Mouse (Mus musculus): ENCODE results near the gene Kif28. TPM values are rescaled to one million over a fixed set of nuclear protein-coding genes. Genes with fewer than 3 reads are reported as not detected.
A peak's percentile ranks its signal among the peaks of the same experiment; 100 is the strongest.

Kif28 gene
- polyA plus RNA-seq, 1 experiment from 2014 or later: not detected

DNA sequence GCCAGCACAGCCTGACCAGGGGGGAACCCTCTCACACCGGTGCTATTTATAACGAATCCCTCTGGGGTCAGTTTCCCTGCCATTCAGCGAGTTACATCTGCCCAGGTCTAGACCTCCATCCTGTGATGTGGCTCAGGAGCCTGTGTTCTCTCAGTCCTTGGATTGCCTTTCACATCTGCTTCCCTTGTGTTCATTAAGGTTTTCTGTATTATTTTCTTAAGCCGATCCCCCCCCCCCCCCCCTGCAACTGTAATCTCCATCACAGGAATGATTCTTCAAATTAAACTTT lies 99.1 kb downstream of the Kif28 start:
- WGBS: 16% methylated on average over 4 of the region's 4 CpGs
- no peak for DNase-seq (ENCODE audit: low spot score)
- no peaks in the 10 kb centered on the region for H3K9me3 ChIP-seq (replicated peaks; ENCODE audit: control insufficient read depth, low read length)
- H3K4me2 ChIP-seq (ENCODE audit: low read length): peak overlapping the region; percentile 26
- H3K9ac ChIP-seq (ENCODE audit: low read length): 0 out of 2 replicates have a peak overlapping the region, but pooled peaks have one; percentile 10
- H3K4me1 ChIP-seq (ENCODE audit: control insufficient read depth, insufficient read depth, low read length): 0 out of 2 replicates have a peak, but pooled peaks cover 2% of the 10 kb centered on the region
- no peaks in the 10 kb centered on the region for H3K27me3 ChIP-seq (replicated peaks; ENCODE audit: control insufficient read depth, insufficient read depth, low read length)
- no peak for ATAC-seq
- no peak overlapping the region for H3K27ac ChIP-seq (ENCODE audit: low read depth, low read length)
- no peaks in the 10 kb centered on the region for H3K36me3 ChIP-seq (ENCODE audit: control insufficient read depth, insufficient read depth, low read length)
- no peak overlapping the region for H3K4me3 ChIP-seq (ENCODE audit: low read depth, low read length)

Other genes starting within 250 kb of the Kif28 start
- 18.2 and 26.1 TPM in 2 replicates for gene Smyd3, start 227.2 kb downstream of the Kif28 start, polyA plus RNA-seq (2014; fragmentation: Nextera tagmentation; extraction: Ambion mirVana)
- gene Tfb2m, start 199.0 kb downstream of the Kif28 start, polyA plus RNA-seq (2014; fragmentation: Nextera tagmentation; extraction: Ambion mirVana): 37.2 and 45.7 TPM in 2 replicates
- gene Cnst, start 198.9 kb downstream of the Kif28 start, polyA plus RNA-seq (2014; fragmentation: Nextera tagmentation; extraction: Ambion mirVana): 23.3 and 28.1 TPM in 2 replicates
- 114 and 125 TPM in 2 replicates for gene Sccpdh, start 77.1 kb downstream of the Kif28 start, polyA plus RNA-seq (2014; fragmentation: Nextera tagmentation; extraction: Ambion mirVana)
- gene Gm10518, start 58.1 kb upstream of the Kif28 start, polyA plus RNA-seq (2014; fragmentation: Nextera tagmentation; extraction: Ambion mirVana): not detected in 2 replicates
- 17.1 and 20.6 TPM in 2 replicates for gene Ahctf1, start 58.4 kb upstream of the Kif28 start, polyA plus RNA-seq (2014; fragmentation: Nextera tagmentation; extraction: Ambion mirVana)
- 18.1 and 22.5 TPM in 2 replicates for gene Cdc42bpa, start 215.2 kb upstream of the Kif28 start, polyA plus RNA-seq (2014; fragmentation: Nextera tagmentation; extraction: Ambion mirVana)